Mouse (Mus musculus) limb, embryonic 12.5 days (tissue): ENCODE data around the gene Ciita. TPM values are rescaled to one million over a fixed set of nuclear protein-coding genes. Genes with fewer than 3 reads are reported as not detected.
A peak's percentile ranks its signal among the peaks of the same experiment; 100 is the strongest.

Source experiments
- ATAC-seq: fragments of 200-750 bp; cut with Nextera tagmentation; 2 replicates; pipeline ENCODE4 v1.8.0; 2017; ENCODE audit warnings: low read depth, moderate TSS enrichment; ENCODE audit not compliant: insufficient number of reproducible peaks, insufficient read depth, low FRiP score, low TSS enrichment
- H3K27ac ChIP-seq: fragments of 300-500 bp; sonication (generic); 2 replicates; pipeline ENCODE4 v1.5.1; 2016; ENCODE audit warnings: mild to moderate bottlenecking, moderate library complexity
- H3K27me3 ChIP-seq: fragments of 300-500 bp; sonication (generic); 2 replicates; pipeline ENCODE4 v1.6.1; 2016; ENCODE audit warnings: mild to moderate bottlenecking, moderate library complexity
- H3K36me3 ChIP-seq: fragments of 300-500 bp; sonication (generic); 2 replicates; pipeline ENCODE4 v1.6.1; 2016; ENCODE audit warnings: mild to moderate bottlenecking, moderate library complexity
- H3K4me1 ChIP-seq: fragments of 300-500 bp; sonication (generic); replicated peaks from 2 replicates; pipeline ENCODE4 v1.6.1; 2016
- H3K4me2 ChIP-seq: fragments of 300-500 bp; sonication (generic); 2 replicates; pipeline ENCODE4 v1.6.1; 2016; ENCODE audit warnings: mild to moderate bottlenecking, moderate library complexity
- H3K4me3 ChIP-seq: fragments of 300-500 bp; sonication (generic); replicated peaks from 2 replicates; pipeline ENCODE4 v1.5.1; 2016; ENCODE audit warnings: mild to moderate bottlenecking
- H3K9ac ChIP-seq: fragments of 300-500 bp; sonication (generic); replicated peaks from 2 replicates; pipeline ENCODE4 v1.6.1; 2016; ENCODE audit warnings: mild to moderate bottlenecking, moderate library complexity
- H3K9me3 ChIP-seq: fragments of 300-500 bp; sonication (generic); 2 replicates; pipeline ENCODE4 v1.6.1; 2016; ENCODE audit warnings: mild to moderate bottlenecking, moderate library complexity
- WGBS: fragments of 180-500 bp; shearing (Covaris S2); methylation state at CpG from one replicate; pipeline ENCODE4 v1.1.7; 2016; 5-methylcytosine and 5-hydroxymethylcytosine counted together
- polyA plus RNA-seq: library from polyadenylated mRNA; unstranded; fragments of >200 nt; fragmentation: Nextera tagmentation; extraction: Ambion mirVana; gene quantifications from 2 replicates; pipeline ENCODE4 v1.2.1, GENCODE M21; 2016

The Ciita gene
- polyA plus RNA-seq, 1 experiment from 2014 or later, result 0.36 TPM

GRCm38 (mm10) chr16:10448931-10449330 is 30.9 kb upstream of the Ciita start:
- WGBS, result 89% methylated on average over 9 of the region's 9 CpGs
- no peak for ATAC-seq
- H3K36me3 ChIP-seq, result no peaks in the 10 kb centered on the region

GRCm38 (mm10) chr16:10451906-10452305 is 28.0 kb upstream of the Ciita start:
- no peak for ATAC-seq
- Histone ChIP-seq H3K36me3 (no peaks in the 10 kb centered on the region), H3K9me3 (no peaks in the 10 kb centered on the region), H3K9ac (no peak overlapping the region), H3K27ac (no peak overlapping the region), H3K4me3 (no peak overlapping the region), H3K27me3 (no peaks in the 10 kb centered on the region), H3K4me1 (peaks cover 25% of the 10 kb centered on the region), H3K4me2 (no peak overlapping the region)
- WGBS, result 81% methylated on average over 2 of the region's 2 CpGs

More at GRCm38 (mm10) chr16:10448931-10449330, 30.9 kb upstream of the Ciita start:
- no peak overlapping the region for H3K4me2 ChIP-seq
- H3K27ac ChIP-seq, result no peak overlapping the region
- H3K27me3 ChIP-seq, result no peaks in the 10 kb centered on the region
- H3K4me3 ChIP-seq, result no peak overlapping the region
- no peaks in the 10 kb centered on the region for H3K9me3 ChIP-seq
- H3K4me1 ChIP-seq, result peaks cover 21% of the 10 kb centered on the region
- H3K9ac ChIP-seq, result no peak overlapping the region

- H3K4me3 ChIP-seq, result no peak overlapping the region
- no peak overlapping the region for H3K27ac ChIP-seq
- peaks cover 24% of the 10 kb centered on the region for H3K4me1 ChIP-seq
- 81% methylated on average over 8 of the region's 8 CpGs for WGBS
- no peak overlapping the region for H3K4me2 ChIP-seq
- no peak overlapping the region for H3K9ac ChIP-seq
- ATAC-seq, result no peak
- H3K27me3 ChIP-seq, result no peaks in the 10 kb centered on the region
- H3K9me3 ChIP-seq, result no peaks in the 10 kb centered on the region
- H3K36me3 ChIP-seq, result no peaks in the 10 kb centered on the region
These were observed 27.4 kb upstream of the Ciita start for GRCm38 (mm10) chr16:10452445-10452896.

GRCm38 (mm10) chr16:10453872-10454582 is 25.8 kb upstream of the Ciita start:
- ATAC-seq, result peak; percentile 63
- WGBS, result 39% methylated on average over 6 of the region's 6 CpGs
- no peak overlapping the region; the same call in 1 of the 2 replicates for H3K4me2 ChIP-seq

GRCm38 (mm10) chr16:10454583-10454974 is 25.3 kb upstream of the Ciita start:
- Histone ChIP-seq H3K4me2 (no peak overlapping the region; the same call in 1 of the 2 replicates), H3K9ac (no peak overlapping the region), H3K4me3 (no peak overlapping the region), H3K36me3 (no peaks in the 10 kb centered on the region), H3K9me3 (no peaks in the 10 kb centered on the region), H3K27ac (peak overlapping the region; percentile 43; the same call in 1 of the 2 replicates), H3K4me1 (peaks cover 21% of the 10 kb centered on the region), H3K27me3 (no peaks in the 10 kb centered on the region)
- peak; percentile 82 for ATAC-seq
- WGBS, result 2% methylated on average over 3 of the region's 3 CpGs

More at GRCm38 (mm10) chr16:10453872-10454582, 25.8 kb upstream of the Ciita start:
- Histone ChIP-seq H3K4me1 (peaks cover 21% of the 10 kb centered on the region), H3K36me3 (no peaks in the 10 kb centered on the region), H3K27me3 (no peaks in the 10 kb centered on the region), H3K4me3 (no peak overlapping the region), H3K9me3 (no peaks in the 10 kb centered on the region), H3K9ac (no peak overlapping the region), H3K27ac (peak overlapping the region; percentile 43; the same call in 1 of the 2 replicates)

GRCm38 (mm10) chr16:10460188-10460587 is 19.7 kb upstream of the Ciita start:
- H3K4me3 ChIP-seq, result no peak overlapping the region
- no peaks in the 10 kb centered on the region for H3K27me3 ChIP-seq
- H3K9me3 ChIP-seq, result no peaks in the 10 kb centered on the region
- no peak overlapping the region for H3K9ac ChIP-seq
- 65% methylated on average over 2 of the region's 2 CpGs for WGBS
- no peaks in the 10 kb centered on the region for H3K36me3 ChIP-seq
- ATAC-seq, result no peak
- no peak overlapping the region for H3K4me2 ChIP-seq
- no peak overlapping the region for H3K27ac ChIP-seq
- peaks cover 10% of the 10 kb centered on the region for H3K4me1 ChIP-seq

- Histone ChIP-seq H3K4me2 (no peak overlapping the region), H3K27me3 (no peaks in the 10 kb centered on the region), H3K9ac (no peak overlapping the region), H3K4me3 (no peak overlapping the region), H3K27ac (no peak overlapping the region), H3K4me1 (peaks cover 8% of the 10 kb centered on the region), H3K36me3 (no peaks in the 10 kb centered on the region), H3K9me3 (no peaks in the 10 kb centered on the region)
- ATAC-seq, result no peak
- WGBS, result 81% methylated on average over 2 of the region's 2 CpGs
These were observed 18.7 kb upstream of the Ciita start for GRCm38 (mm10) chr16:10461178-10461577.

GRCm38 (mm10) chr16:10465011-10465681 is 14.7 kb upstream of the Ciita start:
- 10% methylated on average over 4 of the region's 4 CpGs for WGBS
- H3K27me3 ChIP-seq, result no peaks in the 10 kb centered on the region
- H3K36me3 ChIP-seq, result no peaks in the 10 kb centered on the region
- H3K9me3 ChIP-seq, result no peaks in the 10 kb centered on the region
- H3K27ac ChIP-seq, result no peak overlapping the region
- H3K4me2 ChIP-seq, result no peak overlapping the region
- H3K4me1 ChIP-seq, result peaks cover 8% of the 10 kb centered on the region
- H3K9ac ChIP-seq, result no peak overlapping the region
- peak; percentile 56; the same call in 1 of the 2 replicates for ATAC-seq
- no peak overlapping the region for H3K4me3 ChIP-seq

- no peak for ATAC-seq
- Histone ChIP-seq H3K9me3 (no peaks in the 10 kb centered on the region), H3K4me1 (peaks cover 8% of the 10 kb centered on the region), H3K4me3 (no peak overlapping the region), H3K27ac (no peak overlapping the region), H3K4me2 (no peak overlapping the region), H3K27me3 (no peaks in the 10 kb centered on the region), H3K9ac (no peak overlapping the region), H3K36me3 (no peaks in the 10 kb centered on the region)
- 38% methylated on average over 11 of the region's 11 CpGs for WGBS
These were observed 12.3 kb upstream of the Ciita start for GRCm38 (mm10) chr16:10467391-10468107.

- peaks cover 8% of the 10 kb centered on the region for H3K4me1 ChIP-seq
- no peak overlapping the region for H3K27ac ChIP-seq
- H3K27me3 ChIP-seq, result no peaks in the 10 kb centered on the region
- no peaks in the 10 kb centered on the region for H3K9me3 ChIP-seq
- H3K4me2 ChIP-seq, result no peak overlapping the region
- H3K36me3 ChIP-seq, result no peaks in the 10 kb centered on the region
- WGBS, result 70% methylated on average over 1 of the region's 1 CpGs
- ATAC-seq, result no peak
- no peak overlapping the region for H3K9ac ChIP-seq
- H3K4me3 ChIP-seq, result no peak overlapping the region
These were observed 11.7 kb upstream of the Ciita start for GRCm38 (mm10) chr16:10468201-10468600.

- Histone ChIP-seq H3K9me3 (no peaks in the 10 kb centered on the region), H3K27me3 (no peaks in the 10 kb centered on the region), H3K27ac (no peak overlapping the region), H3K36me3 (no peaks in the 10 kb centered on the region), H3K4me1 (no peaks in the 10 kb centered on the region), H3K4me2 (no peak overlapping the region), H3K4me3 (no peak overlapping the region), H3K9ac (no peak overlapping the region)
- ATAC-seq, result no peak
- WGBS, result 86% methylated on average over 3 of the region's 3 CpGs
These were observed 7.9 kb upstream of the Ciita start for GRCm38 (mm10) chr16:10471950-10472349.
